Mouse (Mus musculus): Measurements from ENCODE around the gene Usp2. TPM values are rescaled to one million over a fixed set of nuclear protein-coding genes. Genes with fewer than 3 reads are reported as not detected.

Usp2 gene
- total and polyA plus RNA-seq, 3 experiments = 3.2 to 20.1 (median 8.6) TPM

DNA sequence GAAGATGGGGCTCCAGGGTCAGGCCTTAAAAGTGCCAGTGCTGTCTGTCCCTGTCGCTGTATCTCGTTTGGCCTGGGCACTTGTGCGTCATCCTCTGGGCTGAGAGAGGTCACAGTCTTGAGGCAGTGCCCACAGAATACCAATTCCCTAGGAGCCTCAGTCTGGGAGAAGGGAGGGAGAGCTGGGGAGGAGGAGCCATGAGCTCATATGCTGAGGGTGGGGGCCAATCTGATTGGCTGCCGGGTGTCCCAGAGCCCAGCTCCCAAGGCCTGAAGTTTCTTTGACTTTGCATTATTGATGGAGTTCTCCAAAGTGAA is 5.7 kb downstream of the Usp2 start:
- Histone ChIP-seq H3K9me3 (replicated peaks) (no peaks in the 10 kb centered on the region), H3K27me3 (ENCODE audit: insufficient read depth, low read length) (peaks cover 20% of the 10 kb centered on the region), H3K4me1 (ENCODE audit: insufficient read depth, low read depth, low read length) (peaks cover 27% of the 10 kb centered on the region), H3K4me3 (ENCODE audit: low read depth, low read length) (no peak overlapping the region), H3K36me3 (replicated peaks) (peaks cover 3% of the 10 kb centered on the region)
- ATAC-seq (ENCODE audit: extremely low read depth, insufficient number of reproducible peaks, low FRiP score, poor library complexity, severe bottlenecking) = no peak
- DNase-seq (ENCODE audit: low spot score) = no peak
- TF ChIP-seq GATA2 (IDR thresholded peaks at IDR 0.05; ENCODE audit: borderline replicate concordance, low read depth, low read length) (no peak), CTCF (IDR thresholded peaks at IDR 0.05; ENCODE audit: low read depth, low read length) (no peak), GATA1 (IDR thresholded peaks at IDR 0.05; ENCODE audit: borderline replicate concordance, low read length) (no peak), TAL1 (conservative IDR thresholded peaks at IDR 0.05; ENCODE audit: low read depth, low read length) (no peak), POLR2AphosphoS5 (IDR thresholded peaks at IDR 0.05; ENCODE audit: insufficient replicate concordance, low read depth, low read length) (no peak)

DNA sequence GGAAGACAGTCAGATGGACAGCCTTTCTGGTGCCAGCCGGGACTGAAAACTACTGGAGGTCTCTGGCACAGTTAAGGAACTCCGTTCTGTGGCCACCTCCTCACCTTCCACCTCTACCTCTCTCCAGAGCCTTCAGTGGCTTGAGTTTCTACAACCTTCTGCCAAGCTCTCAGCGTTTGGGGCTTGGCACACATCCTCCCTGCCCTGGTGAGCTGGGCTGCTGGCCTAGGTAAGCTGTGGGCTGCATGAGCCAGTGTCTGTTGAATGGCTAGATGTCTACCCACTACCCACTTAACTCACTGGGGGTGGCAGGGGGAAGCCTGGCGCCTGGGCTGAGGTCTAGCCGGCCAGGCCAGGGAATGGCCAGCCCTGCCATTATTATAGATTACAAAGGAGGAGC is 6.3 kb downstream of the Usp2 start:
- Histone ChIP-seq H3K36me3 (replicated peaks) (peaks cover 3% of the 10 kb centered on the region), H3K4me3 (ENCODE audit: low read depth, low read length) (no peak overlapping the region), H3K27me3 (ENCODE audit: insufficient read depth, low read length) (peaks cover 20% of the 10 kb centered on the region), H3K4me1 (ENCODE audit: insufficient read depth, low read depth, low read length) (peaks cover 22% of the 10 kb centered on the region), H3K9me3 (replicated peaks) (no peaks in the 10 kb centered on the region)
- ATAC-seq (ENCODE audit: extremely low read depth, insufficient number of reproducible peaks, low FRiP score, poor library complexity, severe bottlenecking) (no peak), DNase-seq (ENCODE audit: low spot score) (no peak)
- TF ChIP-seq CTCF (IDR thresholded peaks at IDR 0.05; ENCODE audit: low read depth, low read length) (no peak), GATA2 (IDR thresholded peaks at IDR 0.05; ENCODE audit: borderline replicate concordance, low read depth, low read length) (no peak), GATA1 (IDR thresholded peaks at IDR 0.05; ENCODE audit: borderline replicate concordance, low read length) (no peak)

DNA sequence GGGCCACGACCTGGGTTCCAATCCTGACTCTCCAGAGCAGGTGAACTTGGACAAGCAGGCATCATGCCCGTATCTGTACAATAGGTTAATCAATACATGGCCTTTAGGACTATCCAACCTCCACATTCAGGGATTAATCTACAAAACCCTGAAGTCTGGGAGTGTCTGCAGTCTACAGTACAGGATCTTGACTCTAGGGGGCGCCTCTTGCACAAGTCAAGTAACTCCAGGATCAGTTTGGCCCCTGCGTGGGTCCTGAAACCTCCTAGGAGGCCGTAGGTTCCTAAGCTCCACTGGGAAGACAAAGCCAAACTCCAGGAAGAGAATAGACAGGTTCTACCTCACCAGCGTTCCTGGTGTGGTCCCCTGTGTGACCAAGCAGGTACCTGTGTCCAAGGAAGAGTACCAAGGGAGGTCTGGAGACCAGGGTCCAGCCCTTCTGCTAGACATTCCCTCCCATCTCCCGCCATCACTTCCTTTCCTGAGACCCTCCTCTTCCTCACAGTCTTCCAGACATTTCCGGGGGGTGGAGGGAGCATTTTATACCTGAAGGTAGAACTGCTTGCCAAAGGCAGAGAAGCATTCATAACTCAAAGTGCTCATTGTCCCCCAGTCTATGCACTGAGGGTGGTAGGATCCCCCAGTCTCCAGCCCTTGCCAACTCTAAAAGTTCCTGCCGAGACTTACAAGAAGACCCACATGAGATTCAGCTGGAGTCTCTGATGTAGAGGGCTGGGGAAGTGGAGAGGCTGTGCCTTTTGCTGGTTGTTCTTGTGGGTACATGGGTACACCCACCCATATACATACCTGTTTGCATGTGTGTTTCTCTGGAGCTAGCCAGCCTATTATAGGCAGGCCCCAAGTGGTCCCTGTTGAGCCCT is 7.8 kb downstream of the Usp2 start:
- Histone ChIP-seq H3K27me3 (ENCODE audit: insufficient read depth, low read length) (peaks cover 24% of the 10 kb centered on the region), H3K4me3 (ENCODE audit: low read depth, low read length) (no peak overlapping the region), H3K9me3 (replicated peaks) (no peaks in the 10 kb centered on the region), H3K4me1 (ENCODE audit: insufficient read depth, low read depth, low read length) (peaks cover 29% of the 10 kb centered on the region), H3K36me3 (replicated peaks) (peaks cover 8% of the 10 kb centered on the region)
- ATAC-seq (ENCODE audit: extremely low read depth, insufficient number of reproducible peaks, low FRiP score, poor library complexity, severe bottlenecking) (no peak), DNase-seq (ENCODE audit: low spot score) (no peak)
- no peak for TF ChIP-seq TAL1 (conservative IDR thresholded peaks at IDR 0.05; ENCODE audit: low read depth, low read length)
- TF ChIP-seq GATA1 (IDR thresholded peaks at IDR 0.05; ENCODE audit: borderline replicate concordance, low read length) = no peak
- no peak for TF ChIP-seq GATA2 (IDR thresholded peaks at IDR 0.05; ENCODE audit: borderline replicate concordance, low read depth, low read length)
- peak; percentile 17 for TF ChIP-seq CTCF (IDR thresholded peaks at IDR 0.05; ENCODE audit: low read depth, low read length)
- no peak for TF ChIP-seq POLR2AphosphoS5 (IDR thresholded peaks at IDR 0.05; ENCODE audit: insufficient replicate concordance, low read depth, low read length)

DNA sequence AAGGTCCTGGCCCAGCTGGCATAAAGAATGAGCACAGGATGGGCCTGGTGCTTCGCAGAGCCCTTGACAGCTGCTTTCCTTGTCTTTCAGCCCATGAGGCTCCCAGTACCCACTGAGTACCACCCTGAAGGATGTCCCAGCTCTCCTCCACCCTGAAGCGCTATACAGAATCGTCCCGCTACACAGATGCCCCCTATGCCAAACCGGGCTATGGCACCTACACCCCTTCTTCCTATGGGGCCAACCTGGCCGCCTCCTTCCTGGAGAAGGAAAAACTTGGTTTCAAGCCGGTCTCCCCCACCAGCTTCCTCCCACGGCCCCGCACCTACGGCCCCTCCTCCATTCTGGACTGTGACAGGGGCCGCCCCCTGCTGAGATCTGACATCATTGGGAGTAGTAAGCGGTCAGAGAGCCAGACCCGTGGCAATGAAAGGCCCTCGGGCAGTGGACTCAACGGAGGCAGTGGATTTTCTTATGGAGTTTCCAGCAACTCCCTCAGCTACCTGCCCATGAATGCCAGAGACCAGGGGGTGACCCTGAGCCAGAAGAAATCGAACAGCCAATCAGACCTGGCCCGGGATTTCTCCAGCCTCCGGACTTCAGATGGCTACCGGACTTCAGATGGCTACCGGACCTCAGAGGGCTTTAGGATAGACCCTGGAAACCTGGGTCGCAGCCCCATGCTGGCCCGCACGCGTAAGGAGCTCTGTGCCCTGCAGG is 8.6 kb downstream of the Usp2 start:
- TF ChIP-seq TAL1 (conservative IDR thresholded peaks at IDR 0.05; ENCODE audit: low read depth, low read length) (no peak), CTCF (IDR thresholded peaks at IDR 0.05; ENCODE audit: low read depth, low read length) (no peak), POLR2AphosphoS5 (IDR thresholded peaks at IDR 0.05; ENCODE audit: insufficient replicate concordance, low read depth, low read length) (no peak), GATA1 (IDR thresholded peaks at IDR 0.05; ENCODE audit: borderline replicate concordance, low read length) (no peak), GATA2 (IDR thresholded peaks at IDR 0.05; ENCODE audit: borderline replicate concordance, low read depth, low read length) (no peak)
- H3K36me3 ChIP-seq (replicated peaks) = peaks cover 8% of the 10 kb centered on the region
- DNase-seq (ENCODE audit: low spot score) (no peak), ATAC-seq (ENCODE audit: extremely low read depth, insufficient number of reproducible peaks, low FRiP score, poor library complexity, severe bottlenecking) (no peak)
- H3K9me3 ChIP-seq (replicated peaks) = no peaks in the 10 kb centered on the region
- no peak overlapping the region for H3K4me3 ChIP-seq (ENCODE audit: low read depth, low read length)
- peaks cover 30% of the 10 kb centered on the region for H3K4me1 ChIP-seq (ENCODE audit: insufficient read depth, low read depth, low read length)
- peaks cover 20% of the 10 kb centered on the region for H3K27me3 ChIP-seq (ENCODE audit: insufficient read depth, low read length)

DNA sequence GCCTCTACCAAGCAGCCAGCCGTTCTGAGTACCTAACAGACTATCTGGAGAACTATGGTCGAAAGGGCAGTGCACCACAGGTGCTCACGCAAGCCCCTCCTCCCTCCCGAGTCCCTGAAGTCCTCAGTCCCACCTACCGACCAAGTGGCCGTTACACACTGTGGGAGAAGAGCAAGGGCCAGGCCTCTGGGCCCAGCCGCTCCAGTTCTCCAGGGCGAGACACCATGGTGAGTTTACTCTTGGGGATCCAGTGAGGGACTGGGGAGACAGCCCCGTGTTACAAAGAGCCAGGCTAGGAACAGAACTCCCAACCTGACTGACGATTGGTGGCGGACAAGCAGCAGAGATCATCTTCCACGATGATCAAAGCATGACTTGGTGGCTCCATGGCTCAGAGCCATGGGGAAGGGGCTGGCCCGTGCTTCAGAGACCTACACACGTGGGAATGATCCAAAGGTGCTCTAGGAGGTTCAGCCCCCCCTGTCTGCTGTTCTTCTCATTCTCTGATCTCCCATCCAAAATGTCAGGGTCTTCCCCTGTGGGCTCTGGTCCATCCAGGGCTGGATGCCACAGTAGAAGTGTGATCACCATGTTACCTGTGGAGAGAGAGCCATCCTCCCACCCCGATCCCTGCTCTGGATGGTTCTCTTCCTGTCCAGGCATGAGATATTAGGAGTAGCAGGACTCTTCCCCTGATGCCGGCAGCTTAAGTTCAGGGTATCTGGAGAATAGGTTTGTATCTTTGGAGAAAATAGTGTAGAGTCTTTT is 9.4 kb downstream of the Usp2 start:
- DNase-seq (ENCODE audit: low spot score) (no peak), ATAC-seq (ENCODE audit: extremely low read depth, insufficient number of reproducible peaks, low FRiP score, poor library complexity, severe bottlenecking) (no peak)
- Histone ChIP-seq H3K4me1 (ENCODE audit: insufficient read depth, low read depth, low read length) (peaks cover 28% of the 10 kb centered on the region), H3K36me3 (replicated peaks) (peaks cover 8% of the 10 kb centered on the region), H3K27me3 (ENCODE audit: insufficient read depth, low read length) (peaks cover 18% of the 10 kb centered on the region), H3K9me3 (replicated peaks) (no peaks in the 10 kb centered on the region), H3K4me3 (ENCODE audit: low read depth, low read length) (no peak overlapping the region)
- TF ChIP-seq GATA1 (IDR thresholded peaks at IDR 0.05; ENCODE audit: borderline replicate concordance, low read length) = no peak
- no peak for TF ChIP-seq TAL1 (conservative IDR thresholded peaks at IDR 0.05; ENCODE audit: low read depth, low read length)
- no peak for TF ChIP-seq CTCF (IDR thresholded peaks at IDR 0.05; ENCODE audit: low read depth, low read length)
- no peak for TF ChIP-seq POLR2AphosphoS5 (IDR thresholded peaks at IDR 0.05; ENCODE audit: insufficient replicate concordance, low read depth, low read length)
- no peak for TF ChIP-seq GATA2 (IDR thresholded peaks at IDR 0.05; ENCODE audit: borderline replicate concordance, low read depth, low read length)

DNA sequence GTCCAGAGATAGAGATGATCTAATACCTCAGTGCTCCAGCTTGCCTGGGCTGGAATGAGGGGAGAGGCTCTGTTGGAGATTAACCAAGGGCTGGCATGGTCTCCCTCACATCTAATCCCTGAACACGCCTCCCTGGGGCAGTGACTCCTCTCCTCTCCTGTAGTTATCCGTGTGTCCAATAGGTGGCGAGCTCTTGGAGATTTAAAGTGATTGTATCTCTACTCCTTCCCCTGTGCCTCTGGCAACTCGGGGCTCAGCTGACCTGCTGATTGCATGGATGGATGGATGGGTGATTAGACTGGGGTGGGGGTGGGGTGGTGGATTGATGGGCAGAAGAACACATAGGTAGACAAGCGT is 9.9 kb downstream of the Usp2 start:
- Histone ChIP-seq H3K36me3 (replicated peaks) (peaks cover 8% of the 10 kb centered on the region), H3K27me3 (ENCODE audit: insufficient read depth, low read length) (peaks cover 16% of the 10 kb centered on the region), H3K4me1 (ENCODE audit: insufficient read depth, low read depth, low read length) (peaks cover 26% of the 10 kb centered on the region), H3K4me3 (ENCODE audit: low read depth, low read length) (no peak overlapping the region), H3K9me3 (replicated peaks) (no peaks in the 10 kb centered on the region)
- TF ChIP-seq CTCF (IDR thresholded peaks at IDR 0.05; ENCODE audit: low read depth, low read length) (peak; percentile 50; the same call in 1 of the 2 replicates), TAL1 (conservative IDR thresholded peaks at IDR 0.05; ENCODE audit: low read depth, low read length) (no peak), GATA1 (IDR thresholded peaks at IDR 0.05; ENCODE audit: borderline replicate concordance, low read length) (no peak)
- peak; percentile 55; the same call in 1 of the 2 replicates for ATAC-seq (ENCODE audit: extremely low read depth, insufficient number of reproducible peaks, low FRiP score, poor library complexity, severe bottlenecking)
- peak; percentile 74 for DNase-seq (ENCODE audit: low spot score)
